Mouse (Mus musculus) retina, embryonic 14.5 days (tissue): ENCODE measurements around the gene Nenf.
A peak's percentile ranks its signal among the peaks of the same experiment; 100 is the strongest.

ENCODE experiments used
- DNase-seq: peaks from one replicate; pipeline ENCODE4 v3.0.0-alpha.2; 2015; ENCODE audit warnings: low spot score

Nenf gene

GRCm38 (mm10) chr1:191282319-191282718 is 35.7 kb downstream of the Nenf start:
- no peak for DNase-seq

- DNase-seq, result no peak
Measured at GRCm38 (mm10) chr1:191281171-191281570, 36.8 kb downstream of the Nenf start.

GRCm38 (mm10) chr1:191278324-191278723 is 39.7 kb downstream of the Nenf start:
- no peak for DNase-seq

- DNase-seq, result no peak
Measured at GRCm38 (mm10) chr1:191277549-191278059, 40.4 kb downstream of the Nenf start.

GRCm38 (mm10) chr1:191276181-191276580 is 41.8 kb downstream of the Nenf start:
- no peak for DNase-seq

GRCm38 (mm10) chr1:191275527-191275926 is 42.5 kb downstream of the Nenf start:
- DNase-seq, result peak; percentile 91

- DNase-seq, result no peak
Measured at GRCm38 (mm10) chr1:191272660-191273059, 45.3 kb downstream of the Nenf start.

GRCm38 (mm10) chr1:191269648-191269952 is 48.4 kb downstream of the Nenf start:
- DNase-seq, result no peak

GRCm38 (mm10) chr1:191268797-191269647 is 49.0 kb downstream of the Nenf start:
- DNase-seq, result no peak

- DNase-seq, result no peak
Measured at GRCm38 (mm10) chr1:191267856-191268255, 50.1 kb downstream of the Nenf start.

- DNase-seq, result no peak
Measured at GRCm38 (mm10) chr1:191267162-191267561, 50.8 kb downstream of the Nenf start.

GRCm38 (mm10) chr1:191263471-191263870 is 54.5 kb downstream of the Nenf start:
- DNase-seq, result no peak

GRCm38 (mm10) chr1:191261861-191262260 is 56.1 kb downstream of the Nenf start:
- DNase-seq, result no peak

GRCm38 (mm10) chr1:191259661-191260060 is 58.3 kb downstream of the Nenf start:
- DNase-seq, result no peak

GRCm38 (mm10) chr1:191259121-191259520 is 58.9 kb downstream of the Nenf start:
- DNase-seq, result no peak

- no peak for DNase-seq
Measured at GRCm38 (mm10) chr1:191258521-191258920, 59.5 kb downstream of the Nenf start.

GRCm38 (mm10) chr1:191257981-191258380 is 60.0 kb downstream of the Nenf start:
- no peak for DNase-seq

GRCm38 (mm10) chr1:191257351-191257771 is 60.6 kb downstream of the Nenf start:
- DNase-seq, result no peak
